Mouse (Mus musculus) embryonic fibroblast, embryonic 13.5 days (primary cell): ENCODE data around the gene Rnps1. TPM values are rescaled to one million over a fixed set of nuclear protein-coding genes. Genes with fewer than 3 reads are reported as not detected.

Experiments
- H3K27ac ChIP-seq: 2 replicates; pipeline ENCODE4 v1.5.1; 2012; ENCODE audit warnings: low read length, control low read depth, inconsistent platforms; ENCODE audit not compliant: insufficient read depth
- H3K4me1 ChIP-seq: 2 replicates; pipeline ENCODE4 v1.6.1; 2011; ENCODE audit warnings: low read length; ENCODE audit not compliant: control insufficient read depth, insufficient read depth
- H3K4me3 ChIP-seq: 2 replicates; pipeline ENCODE4 v1.5.1; 2011; ENCODE audit warnings: mild to moderate bottlenecking, control low read depth, low read length; ENCODE audit not compliant: insufficient read depth
- CTCF ChIP-seq: IDR thresholded peaks from 2 replicates; pipeline ENCODE4 v1.5.1; 2011; ENCODE audit warnings: mild to moderate bottlenecking, control low read depth, low read length, moderate library complexity, borderline replicate concordance; ENCODE audit not compliant: insufficient read depth
- POLR2A ChIP-seq: IDR thresholded peaks from 2 replicates; pipeline ENCODE4 v1.6.1; 2011; ENCODE audit warnings: low read depth, mild to moderate bottlenecking, control low read depth, low read length, moderate library complexity
- polyA plus RNA-seq: library from polyadenylated mRNA; stranded (reverse); fragments of >200 nt; gene quantifications from 2 replicates; pipeline ENCODE4 v1.2.4, GENCODE M21; 2011; ENCODE audit warnings: low read depth; ENCODE audit not compliant: missing spikeins, insufficient read length

Gene Rnps1
- polyA plus RNA-seq, 1 experiment, result 134 TPM

GRCm38 (mm10) chr17:24426471-24427169, 12.3 kb downstream of the Rnps1 start, which contains the start of gene Eci1:
Eci1 (plus strand) TSS chr17:24426641.
- H3K4me1 ChIP-seq, result no peaks in the 10 kb centered on the region
- H3K27ac ChIP-seq, result peak within 1 kb of the TSS; percentile 90
- TF ChIP-seq CTCF (no peak), POLR2A (peak; percentile 95)
- H3K4me3 ChIP-seq, result peak within 1 kb of the TSS; percentile 72

DNA sequence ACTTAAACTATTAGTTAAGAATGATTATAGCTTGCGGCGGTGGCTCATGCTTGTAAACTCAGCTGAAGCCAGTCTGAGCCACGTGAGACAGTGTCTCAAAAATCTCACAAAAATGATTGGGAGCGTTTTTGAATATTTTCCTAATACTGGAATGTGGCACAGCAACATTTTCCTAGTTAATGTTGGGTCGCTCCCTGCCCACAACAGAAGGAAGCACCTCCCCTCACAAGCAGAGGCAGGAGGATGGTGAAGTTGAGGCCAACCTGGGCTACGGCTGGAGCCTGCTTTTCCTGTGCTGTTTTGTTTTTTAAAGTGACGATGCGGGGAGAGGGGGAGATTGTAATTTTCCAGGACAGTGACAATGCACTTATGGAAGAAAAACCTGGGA, 12.8 kb downstream of the Rnps1 start:
- TF ChIP-seq CTCF, result no peak
- no peak for TF ChIP-seq POLR2A
- Histone ChIP-seq H3K27ac (peak overlapping the region; percentile 90), H3K4me1 (no peaks in the 10 kb centered on the region), H3K4me3 (peak overlapping the region; percentile 72)

- Histone ChIP-seq H3K27ac (no peak overlapping the region), H3K4me3 (no peak overlapping the region), H3K4me1 (no peaks in the 10 kb centered on the region)
- TF ChIP-seq CTCF, result no peak
- TF ChIP-seq POLR2A, result no peak
Observed at GRCm38 (mm10) chr17:24429201-24429983, 15.0 kb downstream of the Rnps1 start.

- H3K4me1 ChIP-seq, result no peaks in the 10 kb centered on the region
- TF ChIP-seq POLR2A, result no peak
- no peak for TF ChIP-seq CTCF
- H3K4me3 ChIP-seq, result no peak overlapping the region
- H3K27ac ChIP-seq, result no peak overlapping the region
Observed at GRCm38 (mm10) chr17:24437016-24437415, 22.7 kb downstream of the Rnps1 start.

GRCm38 (mm10) chr17:24440377-24440776, 26.0 kb downstream of the Rnps1 start:
- no peak overlapping the region for H3K27ac ChIP-seq
- TF ChIP-seq CTCF, result no peak
- TF ChIP-seq POLR2A, result no peak
- no peak overlapping the region for H3K4me3 ChIP-seq
- H3K4me1 ChIP-seq, result no peaks in the 10 kb centered on the region

- Histone ChIP-seq H3K4me3 (no peak overlapping the region), H3K27ac (no peak overlapping the region), H3K4me1 (no peaks in the 10 kb centered on the region)
- no peak for TF ChIP-seq POLR2A
- TF ChIP-seq CTCF, result 0 out of 2 replicates have a peak, but pooled peaks have one; percentile 11
Observed at GRCm38 (mm10) chr17:24441148-24441547, 26.8 kb downstream of the Rnps1 start.

- no peak for TF ChIP-seq POLR2A
- TF ChIP-seq CTCF, result no peak
- H3K27ac ChIP-seq, result no peak overlapping the region
- H3K4me3 ChIP-seq, result no peak overlapping the region
- H3K4me1 ChIP-seq, result no peaks in the 10 kb centered on the region
Observed at GRCm38 (mm10) chr17:24442107-24442506, 27.7 kb downstream of the Rnps1 start.

DNA sequence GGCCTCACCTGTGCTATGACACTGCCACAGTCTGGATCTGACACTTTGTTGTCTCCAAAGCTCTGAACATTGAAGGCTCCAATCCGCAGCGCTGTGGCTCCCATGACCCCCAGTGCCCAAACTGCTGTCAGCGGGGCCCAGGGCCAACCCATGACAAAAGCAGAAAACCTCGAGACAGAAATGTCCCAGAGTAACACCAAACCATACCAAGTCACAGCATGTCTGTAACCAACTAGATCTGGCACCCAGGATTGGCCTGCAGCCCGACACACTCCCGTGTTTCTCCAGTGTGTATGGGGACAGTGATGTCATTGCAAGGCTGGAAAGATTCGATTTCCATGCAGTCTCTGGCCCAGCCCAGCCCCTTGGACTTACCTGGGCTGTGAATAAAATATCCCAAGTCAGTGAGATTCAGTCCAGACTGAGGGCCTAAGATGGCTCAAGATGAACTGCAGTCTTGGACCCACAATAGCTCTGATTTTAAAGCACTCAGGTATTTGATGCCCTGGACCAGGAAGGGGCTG, 28.3 kb downstream of the Rnps1 start, which contains the start of gene Dnase1l2:
Gene Dnase1l2, minus strand, starts transcription at position 474 of the 524 bp plus-strand sequence.
- no peak within 1 kb of the TSS for H3K4me3 ChIP-seq
- no peaks in the 10 kb centered on the region for H3K4me1 ChIP-seq
- H3K27ac ChIP-seq, result no peak within 1 kb of the TSS
- TF ChIP-seq POLR2A (no peak), CTCF (no peak)

- Histone ChIP-seq H3K27ac (no peak overlapping the region), H3K4me1 (no peaks in the 10 kb centered on the region), H3K4me3 (no peak overlapping the region)
- TF ChIP-seq CTCF (no peak), POLR2A (no peak)
Observed at GRCm38 (mm10) chr17:24443409-24443808, 29.0 kb downstream of the Rnps1 start.
